Mouse (Mus musculus) layer of hippocampus, adult 18-20 months (tissue): ENCODE data around the gene Btnl6. TPM values are rescaled to one million over a fixed set of nuclear protein-coding genes. Genes with fewer than 3 reads are reported as not detected.
"Not testable (repeated sequence)": the region's sequence is repeated elsewhere in the genome, so short reads cannot be mapped to it uniquely, and the experiment has no call there.

Source experiments
- DNase-seq, 2 experiments: peaks; one replicate each; pipeline ENCODE4 v3.0.0; 2022; ENCODE audit warnings: low spot score in 2 of 2
- long read RNA-seq: library from polyadenylated mRNA; stranded (forward); transcript quantifications from one replicate; pipeline ENCODE4 v2.0.0, GENCODE M21; 2021
- total RNA-seq, 2 experiments: library from RNA; stranded (reverse); gene quantifications; 2 replicates each; pipeline ENCODE4 v1.2.3; 2021

The Btnl6 gene
- not detected for total RNA-seq
- long read RNA-seq, result 0 reads

- DNase-seq, result no peak
These were observed at the start of gene Btnl6 for GRCm38 (mm10) chr17:34517252-34517651. TSS of gene Btnl6 (minus strand) at chr17:34517352.

DNA sequence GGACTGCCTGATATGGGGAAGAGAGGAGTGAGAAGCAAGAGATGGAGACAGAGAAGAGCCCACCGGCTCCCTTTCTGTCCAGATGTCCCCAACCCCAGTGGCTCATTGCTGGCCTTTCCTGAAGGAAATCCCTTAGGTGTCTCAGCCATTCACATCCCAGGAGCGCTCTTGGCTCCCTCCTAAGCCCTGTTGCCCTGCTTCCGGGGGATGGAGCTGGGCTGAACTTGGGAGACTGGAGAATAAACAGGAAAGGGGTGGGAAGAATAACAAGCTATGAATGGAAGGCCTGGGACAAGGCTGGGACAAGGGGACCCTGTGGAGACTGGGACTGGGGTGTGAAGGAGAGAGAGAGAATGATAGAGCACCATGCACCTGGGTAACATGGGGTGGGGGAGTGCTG, 47.6 kb upstream of the Btnl6 start:
- DNase-seq, result no peak

GRCm38 (mm10) chr17:34564003-34564421, 46.9 kb upstream of the Btnl6 start, which contains the start of gene Notch4:
TSS of gene Notch4 (plus strand) at chr17:34564268.
- DNase-seq, result no peak

DNA sequence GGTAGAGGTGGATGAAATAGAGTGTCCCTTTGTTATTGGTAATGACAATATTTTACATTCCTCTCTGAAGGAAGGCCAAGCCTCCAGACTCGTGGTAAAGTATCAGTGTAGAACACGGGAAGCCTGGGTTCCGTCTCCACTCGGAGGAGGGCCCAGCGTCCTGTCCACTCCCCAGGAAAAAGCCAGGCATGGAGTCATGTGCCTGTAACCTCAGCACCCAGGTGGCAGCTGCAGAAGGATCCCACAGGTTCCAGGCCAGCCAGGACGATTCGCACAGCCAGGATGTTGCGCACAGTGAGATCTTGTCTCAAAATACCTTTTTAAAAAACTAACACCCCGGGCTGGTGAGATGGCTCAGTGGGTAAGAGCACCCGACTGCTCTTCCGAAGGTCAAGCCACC, 46.2 kb upstream of the Btnl6 start:
- DNase-seq, result no peak

GRCm38 (mm10) chr17:34562595-34562994, 45.4 kb upstream of the Btnl6 start:
- no peak for DNase-seq

- DNase-seq, result no peak
These were observed 44.0 kb upstream of the Btnl6 start for GRCm38 (mm10) chr17:34561200-34561599.

- DNase-seq, result no peak
These were observed 43.3 kb upstream of the Btnl6 start for GRCm38 (mm10) chr17:34560438-34560837.

- DNase-seq, result no peak
These were observed 42.7 kb upstream of the Btnl6 start for GRCm38 (mm10) chr17:34559895-34560294.

- DNase-seq, result no peak
These were observed 42.0 kb upstream of the Btnl6 start for GRCm38 (mm10) chr17:34559116-34559515.

GRCm38 (mm10) chr17:34557411-34557810, 40.3 kb upstream of the Btnl6 start:
- DNase-seq, result no peak

DNA sequence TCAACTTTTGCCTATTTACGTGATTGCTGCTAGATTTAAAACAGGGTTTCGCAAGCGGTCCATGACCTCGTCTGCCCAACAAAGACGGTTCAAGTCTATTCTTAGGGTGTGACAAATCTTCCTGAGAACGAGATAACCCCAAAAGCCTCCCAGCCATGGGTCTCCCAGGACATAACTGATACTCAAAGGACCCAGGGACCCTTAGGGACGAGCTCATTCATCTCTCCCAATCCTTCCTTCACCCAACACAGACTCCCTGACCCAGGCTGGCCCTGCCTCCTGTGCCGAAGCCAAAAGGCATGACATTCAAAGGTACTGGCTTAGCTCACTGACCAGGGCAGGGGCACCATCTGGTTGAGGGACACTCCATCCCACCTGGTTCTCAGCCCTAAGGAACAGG, 39.3 kb upstream of the Btnl6 start:
- DNase-seq, result no peak

DNA sequence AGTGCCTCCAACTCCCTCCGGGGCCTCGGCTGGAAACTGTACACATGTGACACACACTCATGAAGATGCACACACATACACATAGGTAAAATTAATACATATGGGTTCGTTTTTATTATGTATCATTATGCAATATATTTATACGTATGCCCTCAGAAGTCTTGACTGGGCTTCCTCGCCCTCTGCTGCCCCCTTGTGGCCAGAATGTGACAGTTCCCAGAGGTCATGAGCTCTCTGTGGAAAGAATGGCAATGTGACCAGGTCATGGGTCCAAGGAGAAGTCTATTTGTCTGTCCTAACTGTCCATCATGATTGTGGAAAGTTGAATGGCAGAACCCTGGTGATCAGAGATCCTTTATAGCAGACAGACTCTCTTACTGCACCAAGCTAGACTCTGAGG, 38.3 kb upstream of the Btnl6 start:
- DNase-seq, result peak; percentile 40 to 80

DNA sequence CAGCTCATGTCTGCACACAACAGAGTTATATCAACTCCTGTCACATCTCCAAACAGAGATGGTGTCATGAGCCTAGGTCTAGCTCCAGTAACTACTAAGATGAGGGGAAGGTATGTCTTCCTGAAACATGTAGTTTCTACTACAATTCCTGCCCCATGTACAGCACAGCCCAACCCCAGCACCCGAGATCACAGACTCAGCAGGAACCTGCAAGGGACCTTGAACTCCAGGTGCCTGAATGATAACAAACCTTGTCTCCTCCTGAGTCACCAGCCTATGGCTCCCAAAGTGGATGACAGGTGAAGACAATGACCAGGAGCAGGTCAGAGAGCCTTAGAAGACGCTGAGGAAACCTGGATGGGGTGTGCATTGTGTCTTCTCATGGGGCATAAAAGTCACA, 32.7 kb upstream of the Btnl6 start:
- DNase-seq, result no peak

GRCm38 (mm10) chr17:34549156-34549555, 32.0 kb upstream of the Btnl6 start:
- DNase-seq, result no peak

DNA sequence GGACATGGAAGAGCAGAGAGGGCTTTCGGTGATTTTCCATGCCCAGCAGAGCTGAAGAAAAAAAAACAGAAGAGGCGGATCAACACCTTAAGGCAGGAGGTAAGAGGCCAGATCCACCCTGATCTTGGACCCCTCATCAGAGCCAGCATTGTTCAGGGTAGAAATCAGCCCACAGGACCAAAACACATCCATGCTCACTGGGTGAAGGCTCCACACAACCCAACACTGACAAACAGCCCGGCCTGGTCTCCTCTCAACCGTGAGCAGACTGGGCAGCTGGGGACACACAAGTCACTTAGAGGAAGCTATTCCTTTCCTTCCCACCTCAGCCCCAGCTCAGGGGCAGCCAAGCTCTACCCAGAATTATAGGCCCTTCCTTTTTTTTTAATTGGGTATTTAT, 30.4 kb upstream of the Btnl6 start:
- DNase-seq, result no peak

- DNase-seq, result no peak
These were observed 29.6 kb upstream of the Btnl6 start for GRCm38 (mm10) chr17:34546797-34547196.

DNA sequence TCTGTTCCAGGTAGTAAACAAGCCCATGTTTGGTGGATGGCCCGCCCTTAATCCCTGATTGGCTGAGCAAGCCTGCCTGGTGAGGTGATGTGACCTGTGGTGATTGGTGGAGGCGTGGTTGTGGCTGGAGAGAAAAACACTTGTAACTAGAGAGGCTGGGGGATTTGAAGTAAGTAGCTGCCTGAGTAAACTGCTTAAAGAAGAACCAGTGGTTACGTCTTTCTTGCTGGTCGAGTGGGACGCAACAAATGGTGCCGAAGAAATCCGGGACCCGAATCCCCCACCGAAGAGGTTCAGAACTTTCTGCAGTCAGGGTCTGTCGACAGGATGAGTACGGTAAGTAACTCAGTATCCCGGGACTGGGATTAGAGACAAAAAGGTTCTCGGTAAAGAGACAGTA, 26.4 kb upstream of the Btnl6 start:
- DNase-seq, result not testable (repeated sequence)

DNA sequence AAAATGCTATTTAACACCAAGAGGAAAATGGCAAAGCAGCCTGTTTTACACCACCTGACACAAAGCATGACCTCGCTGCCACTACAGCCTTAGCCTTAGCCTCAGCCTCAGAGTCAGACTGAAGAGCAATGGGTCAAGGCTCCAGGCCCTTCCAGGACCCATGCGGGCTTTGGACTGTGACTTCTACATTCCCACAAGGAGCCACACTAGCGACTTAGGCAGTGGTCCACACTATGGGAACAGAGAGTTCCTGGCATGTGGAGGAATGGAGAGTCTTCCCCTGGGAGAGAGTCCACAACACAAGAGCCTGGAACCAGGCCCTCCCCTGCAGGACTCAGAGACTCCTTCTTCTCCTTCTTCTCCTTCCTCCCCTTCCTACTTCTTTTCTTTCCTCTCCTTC, 15.5 kb upstream of the Btnl6 start:
- no peak for DNase-seq

DNA sequence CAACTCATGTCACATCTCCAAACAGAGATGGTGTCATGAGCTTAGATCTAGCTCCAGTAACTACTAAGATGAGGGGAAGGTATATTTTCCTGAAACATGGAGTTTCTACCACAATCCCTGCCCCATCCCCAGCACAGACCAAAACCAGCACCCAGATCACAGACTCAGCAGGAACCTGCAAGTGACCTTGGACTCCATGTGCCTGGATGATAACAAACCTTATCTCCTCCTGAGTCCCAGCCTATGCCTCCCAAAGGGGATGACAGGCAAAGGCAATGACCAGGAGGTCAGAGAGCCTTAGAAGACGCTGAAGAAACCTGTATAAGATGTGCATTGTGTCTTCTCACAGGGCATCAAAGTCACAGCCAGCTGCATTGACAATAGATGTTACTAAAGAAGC, 1.8 kb upstream of the Btnl6 start:
- DNase-seq, result no peak

GRCm38 (mm10) chr17:34518571-34518970, 1.4 kb upstream of the Btnl6 start:
- not testable (repeated sequence) for DNase-seq

GRCm38 (mm10) chr17:34517795-34518194, 643 bp upstream of the Btnl6 start:
- DNase-seq, result no peak

DNA sequence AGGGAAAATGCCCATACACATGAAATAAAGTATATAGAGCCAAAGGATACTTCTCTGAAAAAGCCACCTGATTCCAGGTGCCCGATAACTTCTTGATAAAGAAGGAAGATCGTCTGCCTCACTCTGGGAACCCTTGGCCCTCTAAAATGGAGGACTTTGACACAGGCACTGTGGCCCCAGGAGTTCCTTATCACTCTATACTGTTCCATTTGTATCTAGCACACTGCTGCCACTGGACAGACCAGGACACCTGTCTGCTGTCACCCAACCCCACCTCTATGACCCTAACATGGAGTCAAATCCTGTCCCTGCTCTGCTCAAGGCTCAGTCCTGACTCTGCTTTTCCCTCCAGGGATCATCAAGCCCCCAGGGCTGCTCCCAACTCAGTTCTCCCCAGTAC, 638 bp downstream of the Btnl6 start:
- no peak for DNase-seq

- DNase-seq, result not testable (repeated sequence)
These were observed 5.4 kb downstream of the Btnl6 start for GRCm38 (mm10) chr17:34511723-34512122.

GRCm38 (mm10) chr17:34507591-34507990, 9.6 kb downstream of the Btnl6 start:
- no peak for DNase-seq
